Mouse (Mus musculus): ENCODE results near the gene Agtr1b. TPM values are rescaled to one million over a fixed set of nuclear protein-coding genes. Genes with fewer than 3 reads are reported as not detected.

The Agtr1b gene
- total and polyA plus RNA-seq, 3 experiments: not detected

DNA sequence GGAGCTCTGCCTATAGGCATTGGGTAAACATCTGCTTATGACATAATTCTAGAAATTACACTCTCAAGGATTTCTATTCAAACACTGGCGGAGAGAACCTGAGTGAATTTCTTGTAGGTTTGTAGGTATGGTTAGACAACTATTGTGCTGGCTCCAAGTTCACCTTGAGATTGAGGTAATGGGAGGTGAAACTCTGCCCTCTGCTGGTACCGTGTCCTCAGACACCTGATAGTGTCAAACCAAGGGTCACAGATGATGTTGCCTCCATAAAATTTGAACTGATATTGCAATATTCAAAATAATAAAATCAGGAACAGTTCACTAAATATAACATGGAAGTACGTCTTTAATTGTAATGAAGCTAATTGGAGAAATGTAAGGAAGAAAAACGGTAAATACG, 32.3 kb downstream of the Agtr1b start:
- dilution Hi-C loops (cut with MboI; ENCODE audit: extremely low pct_ligation_motif_present, extremely low pct_unique_long_range_greater_than_20kb, low sequenced_read_pairs): no loop called here
- H3K9ac ChIP-seq (ENCODE audit: insufficient read depth, low read depth): no peak overlapping the region
- no peak overlapping the region for H3K4me3 ChIP-seq (replicated peaks in 1 of 3; ENCODE audit: low read depth in 2 of 3, low read length in 2 of 3, poor library complexity in 1 of 3)
- H3K27me3 ChIP-seq (replicated peaks): no peaks in the 10 kb centered on the region
- no peak overlapping the region for H3K4me2 ChIP-seq (ENCODE audit: insufficient read depth, low read depth, poor library complexity, severe bottlenecking)
- TF ChIP-seq MYC (IDR thresholded peaks at IDR 0.05; ENCODE audit: low read depth, low read length): no peak
- peak; percentile 52 to 69 for TF ChIP-seq CTCF (conservative IDR thresholded peaks at IDR 0.05 in 1 of 2, IDR thresholded peaks at IDR 0.05 in 1 of 2; ENCODE audit: low read depth in 2 of 2, low read length in 2 of 2)
- TF ChIP-seq RAD21 (IDR thresholded peaks at IDR 0.05; ENCODE audit: low read depth, low read length): peak; percentile 60
- TF ChIP-seq USF1 (IDR thresholded peaks at IDR 0.05; ENCODE audit: low read depth, low read length): no peak
- TF ChIP-seq HCFC1 (IDR thresholded peaks at IDR 0.05; ENCODE audit: low read depth, low read length): no peak
- peak; percentile 57 for TF ChIP-seq SMC3 (IDR thresholded peaks at IDR 0.05; ENCODE audit: low read depth, low read length)
- TF ChIP-seq PAX5 (IDR thresholded peaks at IDR 0.05; ENCODE audit: low read length): no peak
- no peak for TF ChIP-seq BHLHE40 (IDR thresholded peaks at IDR 0.05; ENCODE audit: low read depth, low read length)
- H3K27ac ChIP-seq (ENCODE audit: insufficient read depth, low read depth): no peak overlapping the region
- in situ Hi-C loops (cut with MboI; ENCODE audit: low pct_ligation_motif_present, low pct_unique_long_range_greater_than_20kb, low sequenced_read_pairs): no loop called here
- no peaks in the 10 kb centered on the region for H3K9me3 ChIP-seq (replicated peaks; ENCODE audit: low read length)
- H3K36me3 ChIP-seq (replicated peaks in 1 of 2; ENCODE audit: control insufficient read depth in 1 of 2, insufficient read depth in 1 of 2, low read length in 1 of 2): no peaks in the 10 kb centered on the region
- DNase-seq (ENCODE audit: extremely low read depth): peak; percentile 35
- H3K4me1 ChIP-seq (ENCODE audit: control insufficient read depth in 1 of 2, insufficient read depth in 2 of 2): no peaks in the 10 kb centered on the region
- no peaks in the 10 kb centered on the region for H3K79me2 ChIP-seq (replicated peaks; ENCODE audit: control insufficient read depth, extremely low read depth, insufficient read depth, poor library complexity, severe bottlenecking)

DNA sequence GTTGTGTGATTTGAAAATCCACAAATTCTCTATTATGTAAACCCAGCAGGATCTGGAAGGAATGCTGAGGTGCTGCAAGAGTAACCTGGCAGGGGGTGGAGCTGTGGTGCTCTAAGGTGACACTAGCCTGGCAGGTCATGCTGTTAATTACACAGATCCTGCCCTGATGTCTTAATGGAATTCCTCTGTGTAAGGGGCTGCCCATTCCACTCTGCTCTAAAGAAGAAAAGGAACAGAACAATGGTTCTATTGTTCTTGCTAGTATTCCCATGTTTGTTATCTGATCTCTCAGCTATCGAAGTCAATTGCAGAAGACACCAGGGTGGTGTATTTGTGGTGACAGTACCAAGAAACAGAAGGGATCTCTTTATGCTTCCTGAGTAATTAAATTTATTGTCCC, 49.7 kb downstream of the Agtr1b start:
- TF ChIP-seq MAZ (IDR thresholded peaks at IDR 0.05; ENCODE audit: low read depth, low read length) (no peak), ZNF384 (IDR thresholded peaks at IDR 0.05; ENCODE audit: low read depth, low read length) (no peak), PAX5 (IDR thresholded peaks at IDR 0.05; ENCODE audit: low read length) (no peak), POLR2AphosphoS2 (IDR thresholded peaks at IDR 0.05; ENCODE audit: low read depth, low read length) (no peak), USF2 (conservative IDR thresholded peaks at IDR 0.05; ENCODE audit: low read depth, low read length) (no peak), MAX (IDR thresholded peaks at IDR 0.05; ENCODE audit: low read length) (no peak), UBTF (IDR thresholded peaks at IDR 0.05; ENCODE audit: low read depth, low read length) (no peak), TCF12 (IDR thresholded peaks at IDR 0.05; ENCODE audit: low read depth, low read length) (no peak), ZC3H11A (IDR thresholded peaks at IDR 0.05; ENCODE audit: low read depth, low read length) (no peak), NELFE (IDR thresholded peaks at IDR 0.05; ENCODE audit: low read depth, low read length) (no peak), CHD2 (IDR thresholded peaks at IDR 0.05; ENCODE audit: low read length) (no peak), RAD21 (IDR thresholded peaks at IDR 0.05; ENCODE audit: low read depth, low read length) (no peak), TBP (conservative IDR thresholded peaks at IDR 0.05; ENCODE audit: low read depth, low read length) (no peak), RCOR1 (conservative IDR thresholded peaks at IDR 0.05; ENCODE audit: low read depth, low read length) (no peak)
- Histone ChIP-seq H3K9me3 (replicated peaks; ENCODE audit: low read length) (no peaks in the 10 kb centered on the region), H3K9ac (ENCODE audit: insufficient read depth, low read depth) (no peak overlapping the region), H3K79me2 (replicated peaks; ENCODE audit: control insufficient read depth, extremely low read depth, insufficient read depth, poor library complexity, severe bottlenecking) (no peaks in the 10 kb centered on the region), H3K27ac (ENCODE audit: insufficient read depth, low read depth) (no peak overlapping the region), H3K4me1 (ENCODE audit: control insufficient read depth in 1 of 2, insufficient read depth in 2 of 2) (no peaks in the 10 kb centered on the region), H3K4me2 (ENCODE audit: insufficient read depth, low read depth, poor library complexity, severe bottlenecking) (no peak overlapping the region), H3K36me3 (replicated peaks in 1 of 2; ENCODE audit: control insufficient read depth in 1 of 2, insufficient read depth in 1 of 2, low read length in 1 of 2) (no peaks in the 10 kb centered on the region), H3K4me3 (replicated peaks in 1 of 3; ENCODE audit: low read depth in 2 of 3, low read length in 2 of 3, poor library complexity in 1 of 3) (no peak overlapping the region), H3K27me3 (replicated peaks) (no peaks in the 10 kb centered on the region)
- in situ Hi-C loops (cut with MboI; ENCODE audit: low pct_ligation_motif_present, low pct_unique_long_range_greater_than_20kb, low sequenced_read_pairs): no loop called here
- no peak for DNase-seq (ENCODE audit: extremely low read depth)
- dilution Hi-C loops (cut with MboI; ENCODE audit: extremely low pct_ligation_motif_present, extremely low pct_unique_long_range_greater_than_20kb, low sequenced_read_pairs): no loop called here

Measured in CH12.LX (cell line).